Mouse (Mus musculus) cerebellum, adult 9-11 months (tissue): ENCODE data around the gene Trpc7.

Experiments
- DNase-seq: peaks from one replicate; pipeline ENCODE4 v3.0.0; 2022

Gene Trpc7

GRCm38 (mm10) chr13:56742325-56742901 lies 153.4 kb downstream of the Trpc7 start:
- no peak for DNase-seq

GRCm38 (mm10) chr13:56741691-56742090 lies 154.1 kb downstream of the Trpc7 start:
- DNase-seq, result no peak

- no peak for DNase-seq
These were observed 155.3 kb downstream of the Trpc7 start for GRCm38 (mm10) chr13:56740496-56740895.

GRCm38 (mm10) chr13:56739556-56739955 lies 156.2 kb downstream of the Trpc7 start:
- DNase-seq, result no peak

- no peak for DNase-seq
These were observed 160.4 kb downstream of the Trpc7 start for GRCm38 (mm10) chr13:56735212-56735875.

- DNase-seq, result no peak
These were observed 161.2 kb downstream of the Trpc7 start for GRCm38 (mm10) chr13:56734617-56735016.

GRCm38 (mm10) chr13:56729046-56729445 lies 166.7 kb downstream of the Trpc7 start:
- no peak for DNase-seq

DNA sequence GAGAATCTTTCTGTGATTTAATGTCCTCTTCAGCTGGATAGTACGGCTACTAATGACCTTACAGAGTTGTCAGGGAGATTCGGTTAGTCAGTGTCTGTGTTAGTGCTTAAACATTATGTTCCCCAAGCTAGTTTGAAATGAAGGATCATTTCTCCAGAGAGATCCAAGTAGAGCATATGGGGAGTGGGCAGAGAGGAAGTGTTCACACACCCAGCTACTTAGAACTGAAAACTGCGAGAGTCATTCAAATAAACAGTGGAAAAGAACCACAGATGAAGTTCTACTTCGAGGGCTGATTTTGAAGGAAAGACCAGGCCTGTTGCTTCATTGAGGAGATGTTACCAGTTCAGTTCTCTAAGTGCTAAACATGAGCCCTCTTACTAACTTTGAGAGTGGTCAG lies 169.2 kb downstream of the Trpc7 start:
- no peak for DNase-seq
